Mouse (Mus musculus) bone marrow macrophage, adult 2 months (primary cell): ENCODE data around the gene Galnt3.

ENCODE experiments used
- CTCF ChIP-seq: IDR thresholded peaks from 2 replicates; pipeline ENCODE4 v1.5.1; 2012; ENCODE audit warnings: low read depth, mild to moderate bottlenecking, low read length, moderate library complexity
- POLR2A ChIP-seq: IDR thresholded peaks from 2 replicates; pipeline ENCODE4 v1.6.1; 2012; ENCODE audit warnings: mild to moderate bottlenecking, low read depth, low read length, borderline replicate concordance

- TF ChIP-seq CTCF = no peak
- TF ChIP-seq POLR2A = no peak
Measured at GRCm38 (mm10) chr2:66140246-66140645, 15.5 kb upstream of the Galnt3 start.
